Mouse (Mus musculus): ENCODE measurements at regions not wholly inside any gene's neighbourhood (a gene's known extent, or its start where the extent isn't known, plus 50 kb on each side); places are given as distances from the start of the nearest gene placed in this dataset.

DNA sequence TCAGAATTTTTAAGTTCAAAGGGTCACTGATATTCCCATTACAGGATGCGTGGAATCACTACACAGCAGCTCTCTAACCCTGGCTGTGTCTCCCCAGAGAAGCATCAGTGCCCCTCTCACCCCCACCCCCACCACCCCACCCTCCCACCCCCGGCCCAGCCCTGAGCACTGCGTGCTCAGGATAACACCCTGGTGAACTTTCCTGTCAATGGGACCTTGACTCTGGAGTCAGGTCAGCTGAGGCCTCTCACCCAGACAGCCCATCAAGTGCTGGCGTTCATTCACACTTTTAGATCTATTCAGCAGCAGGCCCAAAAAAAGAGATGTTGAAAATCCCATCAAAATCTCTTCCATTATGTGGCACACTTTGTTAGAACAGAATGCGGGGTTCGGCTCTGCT, 148.6 kb upstream of the Lef1 start:
- no peak for DNase-seq
- H3K27ac ChIP-seq (ENCODE audit: insufficient read depth, low read length): no peak overlapping the region
- H3K4me1 ChIP-seq (ENCODE audit: control insufficient read depth, insufficient read depth, low read length): no peaks in the 10 kb centered on the region
- TF ChIP-seq CTCF (IDR thresholded peaks at IDR 0.05; ENCODE audit: borderline replicate concordance, insufficient read depth, low read depth, low read length) (no peak), POLR2A (IDR thresholded peaks at IDR 0.05; ENCODE audit: borderline replicate concordance, insufficient read depth, low read length) (no peak)
- H3K4me3 ChIP-seq (replicated peaks; ENCODE audit: insufficient read depth, low read depth, low read length): no peak overlapping the region
- 81% methylated on average over 6 of the region's 6 CpGs for WGBS
- no peaks in the 10 kb centered on the region for H3K27me3 ChIP-seq (ENCODE audit: control insufficient read depth, insufficient read depth, low read length)

GRCm38 (mm10) chr3:130955958-130956357, 154.3 kb upstream of the Lef1 start:
- WGBS: 60% methylated on average over 4 of the region's 4 CpGs
- no peak for TF ChIP-seq CTCF (IDR thresholded peaks at IDR 0.05; ENCODE audit: borderline replicate concordance, insufficient read depth, low read depth, low read length)
- no peak for TF ChIP-seq POLR2A (IDR thresholded peaks at IDR 0.05; ENCODE audit: borderline replicate concordance, insufficient read depth, low read length)

DNA sequence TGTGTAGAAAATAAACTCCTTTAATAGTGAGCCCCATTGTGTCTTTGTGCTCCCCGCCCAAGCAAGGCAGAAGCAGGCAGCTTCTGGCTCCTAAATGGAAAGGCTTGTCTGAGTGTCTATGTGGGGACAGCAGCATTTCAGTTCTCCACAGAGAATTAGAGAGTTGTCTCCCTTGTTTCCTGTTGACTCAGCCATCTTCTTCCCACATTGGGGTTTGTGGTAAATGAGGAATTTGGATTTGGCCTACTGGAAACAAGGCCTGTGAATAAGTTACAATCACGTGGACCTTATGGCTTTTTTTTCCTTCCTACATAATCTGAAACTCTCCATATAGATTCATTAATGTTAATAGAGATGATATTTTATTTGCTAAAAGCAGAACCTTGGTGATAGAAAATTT, 158.9 kb upstream of the Lef1 start:
- Histone ChIP-seq H3K27ac (ENCODE audit: insufficient read depth, low read length) (no peak overlapping the region), H3K4me1 (ENCODE audit: control insufficient read depth, insufficient read depth, low read length) (0 out of 2 replicates have a peak, but pooled peaks cover 5% of the 10 kb centered on the region), H3K27me3 (ENCODE audit: control insufficient read depth, insufficient read depth, low read length) (no peaks in the 10 kb centered on the region), H3K4me3 (replicated peaks; ENCODE audit: insufficient read depth, low read depth, low read length) (no peak overlapping the region)
- WGBS: 88% methylated on average over 2 of the region's 2 CpGs
- TF ChIP-seq POLR2A (IDR thresholded peaks at IDR 0.05; ENCODE audit: borderline replicate concordance, insufficient read depth, low read length): no peak
- TF ChIP-seq CTCF (IDR thresholded peaks at IDR 0.05; ENCODE audit: borderline replicate concordance, insufficient read depth, low read depth, low read length): no peak
- no peak for DNase-seq

More at GRCm38 (mm10) chr3:130955958-130956357, 154.3 kb upstream of the Lef1 start:
- Histone ChIP-seq H3K27me3 (ENCODE audit: control insufficient read depth, insufficient read depth, low read length) (no peaks in the 10 kb centered on the region), H3K4me3 (replicated peaks; ENCODE audit: insufficient read depth, low read depth, low read length) (no peak overlapping the region), H3K4me1 (ENCODE audit: control insufficient read depth, insufficient read depth, low read length) (no peaks in the 10 kb centered on the region), H3K27ac (ENCODE audit: insufficient read depth, low read length) (no peak overlapping the region)
- DNase-seq: no peak

GRCm38 (mm10) chr3:130950872-130951271, 159.4 kb upstream of the Lef1 start:
- H3K4me3 ChIP-seq (replicated peaks; ENCODE audit: insufficient read depth, low read depth, low read length): no peak overlapping the region
- H3K27me3 ChIP-seq (ENCODE audit: control insufficient read depth, insufficient read depth, low read length): no peaks in the 10 kb centered on the region
- 0 out of 2 replicates have a peak, but pooled peaks cover 5% of the 10 kb centered on the region for H3K4me1 ChIP-seq (ENCODE audit: control insufficient read depth, insufficient read depth, low read length)
- no peak overlapping the region for H3K27ac ChIP-seq (ENCODE audit: insufficient read depth, low read length)
- TF ChIP-seq POLR2A (IDR thresholded peaks at IDR 0.05; ENCODE audit: borderline replicate concordance, insufficient read depth, low read length) (no peak), CTCF (IDR thresholded peaks at IDR 0.05; ENCODE audit: borderline replicate concordance, insufficient read depth, low read depth, low read length) (no peak)
- 87% methylated on average over 6 of the region's 6 CpGs for WGBS
- no peak for DNase-seq

- Histone ChIP-seq H3K4me3 (replicated peaks; ENCODE audit: insufficient read depth, low read depth, low read length) (no peak overlapping the region), H3K27me3 (ENCODE audit: control insufficient read depth, insufficient read depth, low read length) (no peaks in the 10 kb centered on the region), H3K4me1 (ENCODE audit: control insufficient read depth, insufficient read depth, low read length) (0 out of 2 replicates have a peak, but pooled peaks cover 5% of the 10 kb centered on the region), H3K27ac (ENCODE audit: insufficient read depth, low read length) (no peak overlapping the region)
- 81% methylated on average over 5 of the region's 5 CpGs for WGBS
- no peak for TF ChIP-seq POLR2A (IDR thresholded peaks at IDR 0.05; ENCODE audit: borderline replicate concordance, insufficient read depth, low read length)
- DNase-seq: no peak
Observed at GRCm38 (mm10) chr3:130947880-130948279, 162.4 kb upstream of the Lef1 start.

DNA sequence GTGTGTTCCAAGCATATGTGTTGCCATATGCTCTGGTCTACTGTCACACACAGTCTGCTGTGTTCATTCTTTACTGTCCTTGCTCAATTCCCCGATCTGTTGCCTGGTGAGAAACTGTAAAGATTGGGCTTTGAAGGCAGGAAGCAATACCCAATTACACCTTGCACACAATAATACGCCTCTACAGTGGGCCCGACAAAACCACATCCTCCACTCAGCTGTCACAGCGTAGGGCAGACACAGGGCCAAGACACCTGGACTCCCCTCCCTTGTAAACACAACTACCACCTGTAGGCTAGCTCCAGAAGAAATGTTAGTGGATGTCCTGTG, 163.0 kb upstream of the Lef1 start:
- no peak for DNase-seq
- WGBS: 47% methylated on average over 4 of the region's 4 CpGs
- TF ChIP-seq CTCF (IDR thresholded peaks at IDR 0.05; ENCODE audit: borderline replicate concordance, insufficient read depth, low read depth, low read length): no peak
- TF ChIP-seq POLR2A (IDR thresholded peaks at IDR 0.05; ENCODE audit: borderline replicate concordance, insufficient read depth, low read length): no peak
- Histone ChIP-seq H3K4me3 (replicated peaks; ENCODE audit: insufficient read depth, low read depth, low read length) (no peak overlapping the region), H3K4me1 (ENCODE audit: control insufficient read depth, insufficient read depth, low read length) (0 out of 2 replicates have a peak, but pooled peaks cover 5% of the 10 kb centered on the region), H3K27me3 (ENCODE audit: control insufficient read depth, insufficient read depth, low read length) (no peaks in the 10 kb centered on the region), H3K27ac (ENCODE audit: insufficient read depth, low read length) (no peak overlapping the region)

GRCm38 (mm10) chr3:130946576-130947276, 163.5 kb upstream of the Lef1 start:
- no peak for DNase-seq
- TF ChIP-seq POLR2A (IDR thresholded peaks at IDR 0.05; ENCODE audit: borderline replicate concordance, insufficient read depth, low read length) (no peak), CTCF (IDR thresholded peaks at IDR 0.05; ENCODE audit: borderline replicate concordance, insufficient read depth, low read depth, low read length) (no peak)
- no peak overlapping the region for H3K27ac ChIP-seq (ENCODE audit: insufficient read depth, low read length)
- WGBS: 29% methylated on average over 14 of the region's 14 CpGs
- 0 out of 2 replicates have a peak, but pooled peaks cover 5% of the 10 kb centered on the region for H3K4me1 ChIP-seq (ENCODE audit: control insufficient read depth, insufficient read depth, low read length)
- H3K27me3 ChIP-seq (ENCODE audit: control insufficient read depth, insufficient read depth, low read length): no peaks in the 10 kb centered on the region
- no peak overlapping the region for H3K4me3 ChIP-seq (replicated peaks; ENCODE audit: insufficient read depth, low read depth, low read length)

DNA sequence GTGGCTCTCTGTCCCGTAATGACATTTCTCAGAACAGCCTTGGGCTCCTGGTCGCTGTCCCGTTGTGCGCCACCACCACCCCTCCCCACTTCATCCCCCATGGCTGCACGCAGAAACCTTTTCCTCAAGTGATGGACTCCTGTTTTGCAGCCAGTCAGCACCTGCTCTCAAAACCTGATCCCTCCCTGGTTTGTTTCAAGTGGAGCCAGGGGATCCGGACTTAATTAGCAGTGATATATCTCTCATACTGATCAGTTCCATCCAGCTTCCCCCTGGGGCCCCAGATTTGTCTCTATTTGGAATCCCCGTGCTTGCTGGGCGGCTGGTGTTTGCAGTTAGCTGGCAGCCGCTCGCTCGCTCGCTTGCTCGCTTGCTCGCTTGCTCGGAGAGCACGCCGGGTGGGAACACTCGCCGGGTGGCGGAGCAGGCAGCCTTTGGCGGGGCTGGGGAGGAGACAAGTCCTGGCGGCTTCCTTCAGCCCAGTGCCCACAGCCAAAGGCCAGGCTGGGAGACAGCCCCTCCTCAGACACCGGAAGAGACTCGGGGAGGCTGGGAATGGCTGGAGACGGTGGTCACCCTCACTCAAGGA, 164.3 kb upstream of the Lef1 start:
- H3K27me3 ChIP-seq (ENCODE audit: control insufficient read depth, insufficient read depth, low read length): no peaks in the 10 kb centered on the region
- peak; percentile 44 to 45 for DNase-seq
- H3K4me3 ChIP-seq (replicated peaks; ENCODE audit: insufficient read depth, low read depth, low read length): peak overlapping the region; percentile 60
- H3K27ac ChIP-seq (ENCODE audit: insufficient read depth, low read length): no peak overlapping the region
- 0 out of 2 replicates have a peak, but pooled peaks cover 5% of the 10 kb centered on the region for H3K4me1 ChIP-seq (ENCODE audit: control insufficient read depth, insufficient read depth, low read length)
- WGBS: 1% methylated on average over 25 of the region's 25 CpGs
- TF ChIP-seq POLR2A (IDR thresholded peaks at IDR 0.05; ENCODE audit: borderline replicate concordance, insufficient read depth, low read length) (no peak), CTCF (IDR thresholded peaks at IDR 0.05; ENCODE audit: borderline replicate concordance, insufficient read depth, low read depth, low read length) (no peak)
